Mouse (Mus musculus) embryonic fibroblast, embryonic 13.5 days (primary cell): ENCODE measurements around the gene Sbk1.

Experiments used
- CTCF ChIP-seq: IDR thresholded peaks from 2 replicates; pipeline ENCODE4 v1.5.1; 2011; ENCODE audit warnings: mild to moderate bottlenecking, control low read depth, low read length, moderate library complexity, borderline replicate concordance; ENCODE audit not compliant: insufficient read depth
- POLR2A ChIP-seq: IDR thresholded peaks from 2 replicates; pipeline ENCODE4 v1.6.1; 2011; ENCODE audit warnings: low read depth, mild to moderate bottlenecking, control low read depth, low read length, moderate library complexity

DNA sequence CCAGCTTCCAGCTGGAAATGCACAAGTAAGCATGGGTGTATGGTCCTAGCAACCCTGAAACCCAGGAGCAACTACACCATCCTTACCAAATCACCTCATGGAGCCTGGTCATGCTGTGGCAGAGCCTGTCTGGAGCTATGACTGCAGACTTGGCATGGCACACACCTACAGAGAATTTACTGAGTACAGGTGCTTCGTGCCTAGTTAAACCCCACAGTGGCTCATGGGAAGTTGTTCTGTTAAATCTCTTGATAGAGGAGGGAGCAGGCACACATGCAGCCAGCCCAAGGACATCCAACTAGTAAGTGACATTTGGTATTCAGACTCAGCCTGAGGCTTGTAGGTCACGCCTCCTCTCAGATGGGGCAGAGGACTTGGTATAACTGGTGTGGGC, 15.7 kb downstream of the Sbk1 start:
- no peak for TF ChIP-seq POLR2A
- TF ChIP-seq CTCF: no peak
